Comparison of ENCODE assay signal across 8 mouse cellular contexts in genomic region chr2:75964972-75965371, GRCm38 (mm10). TPM values are rescaled to one million over a fixed set of nuclear protein-coding genes. Genes with fewer than 3 reads are reported as not detected.
DNase-seq lines count a peak whose midpoint lies in the region; ATAC-seq lines count a peak whose summit lies in the region.

No protein-coding gene starts in this region.

- WGBS in embryonic facial prominence, embryonic 11.5 days: 29% methylated on average over 5 of the region's 5 CpGs
- whole genome bisulfite sequencing in heart, embryonic 10.5 days: 23% methylated on average over 5 of the region's 5 CpGs
- WGBS in limb, embryonic 13.5 days: 10% methylated on average over 5 of the region's 5 CpGs
- 26% methylated on average over 5 of the region's 5 CpGs for WGBS in midbrain, embryonic 13.5 days
- WGBS in stomach, embryonic 14.5 days: 24% methylated on average over 5 of the region's 5 CpGs

- H3K4me2 ChIP-seq in embryonic facial prominence, embryonic 11.5 days (ENCODE audit: low read depth, low read length): peak overlapping the region; percentile 22
- peak overlapping the region; percentile 57 for H3K4me2 ChIP-seq in limb, embryonic 13.5 days (replicated peaks)
- H3K4me2 ChIP-seq in midbrain, embryonic 13.5 days (replicated peaks): peak overlapping the region; percentile 19
- peak overlapping the region; percentile 37 for H3K4me2 ChIP-seq in stomach, embryonic 14.5 days (replicated peaks; ENCODE audit: low read depth, low read length)

- peak; percentile 92 for DNase-seq in 416B (ENCODE audit: low read depth)
- peak; percentile 63 for DNase-seq in adrenal gland, adult 8-10 months
- peak; percentile 83 for DNase-seq in embryonic facial prominence, embryonic 11.5 days (ENCODE audit: low spot score)
- DNase-seq in heart, embryonic 10.5 days (ENCODE audit: low spot score): no peak
- peak; percentile 75 for DNase-seq in kidney, adult 9 months

- no peaks in the 10 kb centered on the region for H3K27me3 ChIP-seq in embryonic facial prominence, embryonic 11.5 days (ENCODE audit: control insufficient read depth, insufficient read depth, low read length)
- H3K27me3 ChIP-seq in heart, embryonic 10.5 days (ENCODE audit: insufficient read depth, poor library complexity, severe bottlenecking): 0 out of 2 replicates have a peak, but pooled peaks cover 5% of the 10 kb centered on the region
- peaks cover 14% of the 10 kb centered on the region for H3K27me3 ChIP-seq in limb, embryonic 13.5 days
- H3K27me3 ChIP-seq in midbrain, embryonic 13.5 days: no peaks in the 10 kb centered on the region
- H3K27me3 ChIP-seq in stomach, embryonic 14.5 days (ENCODE audit: control insufficient read depth, insufficient read depth, low read length): no peaks in the 10 kb centered on the region

- no peaks in the 10 kb centered on the region for H3K9me3 ChIP-seq in embryonic facial prominence, embryonic 11.5 days (replicated peaks; ENCODE audit: control insufficient read depth, low read length)
- no peaks in the 10 kb centered on the region for H3K9me3 ChIP-seq in heart, embryonic 10.5 days
- no peaks in the 10 kb centered on the region for H3K9me3 ChIP-seq in limb, embryonic 13.5 days
- no peaks in the 10 kb centered on the region for H3K9me3 ChIP-seq in midbrain, embryonic 13.5 days
- no peaks in the 10 kb centered on the region for H3K9me3 ChIP-seq in stomach, embryonic 14.5 days (ENCODE audit: control insufficient read depth, low read depth, low read length)

- H3K4me3 ChIP-seq in embryonic facial prominence, embryonic 11.5 days (ENCODE audit: low read depth, low read length): no peak overlapping the region
- H3K4me3 ChIP-seq in heart, embryonic 10.5 days: peak overlapping the region; percentile 50
- peak overlapping the region; percentile 8; the same call in 1 of the 2 replicates for H3K4me3 ChIP-seq in limb, embryonic 13.5 days
- no peak overlapping the region for H3K4me3 ChIP-seq in midbrain, embryonic 13.5 days (replicated peaks)
- H3K4me3 ChIP-seq in stomach, embryonic 14.5 days (ENCODE audit: low read depth, low read length): no peak overlapping the region

- no peak overlapping the region for H3K27ac ChIP-seq in embryonic facial prominence, embryonic 11.5 days (replicated peaks; ENCODE audit: low read depth, low read length)
- H3K27ac ChIP-seq in heart, embryonic 10.5 days: peak overlapping the region; percentile 59; the same call in 1 of the 2 replicates
- peak overlapping the region; percentile 78 for H3K27ac ChIP-seq in limb, embryonic 13.5 days
- H3K27ac ChIP-seq in midbrain, embryonic 13.5 days: 0 out of 2 replicates have a peak overlapping the region, but pooled peaks have one; percentile 17
- H3K27ac ChIP-seq in stomach, embryonic 14.5 days (ENCODE audit: low read length): no peak overlapping the region

- no peak overlapping the region for H3K9ac ChIP-seq in embryonic facial prominence, embryonic 11.5 days (replicated peaks; ENCODE audit: low read length)
- H3K9ac ChIP-seq in limb, embryonic 13.5 days: peak overlapping the region; percentile 43; the same call in 1 of the 2 replicates
- H3K9ac ChIP-seq in midbrain, embryonic 13.5 days (replicated peaks): no peak overlapping the region
- no peak overlapping the region for H3K9ac ChIP-seq in stomach, embryonic 14.5 days (replicated peaks; ENCODE audit: low read depth, low read length)

- H3K36me3 ChIP-seq in embryonic facial prominence, embryonic 11.5 days (replicated peaks; ENCODE audit: control insufficient read depth, insufficient read depth, low read depth, low read length): no peaks in the 10 kb centered on the region
- H3K36me3 ChIP-seq in heart, embryonic 10.5 days: no peaks in the 10 kb centered on the region
- no peaks in the 10 kb centered on the region for H3K36me3 ChIP-seq in limb, embryonic 13.5 days
- no peaks in the 10 kb centered on the region for H3K36me3 ChIP-seq in midbrain, embryonic 13.5 days
- H3K36me3 ChIP-seq in stomach, embryonic 14.5 days (ENCODE audit: control insufficient read depth, insufficient read depth, low read length): no peaks in the 10 kb centered on the region

- no peak for ATAC-seq in embryonic facial prominence, embryonic 11.5 days (replicated peaks; ENCODE audit: insufficient number of reproducible peaks, low FRiP score, low TSS enrichment, low read depth)
- ATAC-seq in limb, embryonic 13.5 days (ENCODE audit: low FRiP score, low read depth): no peak
- ATAC-seq in midbrain, embryonic 13.5 days: peak; percentile 66
- ATAC-seq in stomach, embryonic 14.5 days (ENCODE audit: insufficient number of reproducible peaks, insufficient read depth, low FRiP score, low read depth): no peak

- H3K4me1 ChIP-seq in embryonic facial prominence, embryonic 11.5 days (ENCODE audit: control insufficient read depth, insufficient read depth, low read length): peaks cover 3% of the 10 kb centered on the region; the same call in 1 of the 2 replicates
- H3K4me1 ChIP-seq in heart, embryonic 10.5 days: peaks cover 29% of the 10 kb centered on the region
- H3K4me1 ChIP-seq in limb, embryonic 13.5 days: peaks cover 61% of the 10 kb centered on the region
- peaks cover 31% of the 10 kb centered on the region for H3K4me1 ChIP-seq in midbrain, embryonic 13.5 days (replicated peaks)
- H3K4me1 ChIP-seq in stomach, embryonic 14.5 days (ENCODE audit: control insufficient read depth, insufficient read depth, low read length): peaks cover 10% of the 10 kb centered on the region

RNA-seq across cellular contexts. Expression of gene Ttc30a2, which starts 13.0 kb away (rescaled TPM):
- total RNA-seq in adrenal gland, adult 8-10 months (2022): under 1 TPM; 0.20 to 0.59 (median 0.28) TPM
- polyA plus RNA-seq in embryonic facial prominence, embryonic 11.5 days (2014; fragmentation: Nextera tagmentation; extraction: Ambion mirVana): 0.31 and 0.70 TPM in 2 replicates
- polyA plus RNA-seq in heart, embryonic 10.5 days (2016; fragmentation: Nextera tagmentation; extraction: Ambion mirVana): 0.60 and 0.64 TPM in 2 replicates
- 0.37 and 0.42 TPM in 2 replicates for polyA plus RNA-seq in limb, embryonic 13.5 days (2015; fragmentation: Nextera tagmentation; extraction: Ambion mirVana)
- polyA plus RNA-seq in midbrain, embryonic 13.5 days (2015; fragmentation: Nextera tagmentation; extraction: Ambion mirVana): 1.1 and 1.6 TPM in 2 replicates
- polyA plus RNA-seq in stomach, embryonic 14.5 days (2014; fragmentation: Nextera tagmentation; extraction: Ambion mirVana): 0.42 and 0.63 TPM in 2 replicates

RNA-seq across cellular contexts. Expression of gene Ttc30a1, which starts 16.8 kb away (rescaled TPM):
- total RNA-seq in adrenal gland, adult 8-10 months (2022): 1 to 10 TPM; 2.9 to 4.2 (median 4.2) TPM
- polyA plus RNA-seq in embryonic facial prominence, embryonic 11.5 days (2014; fragmentation: Nextera tagmentation; extraction: Ambion mirVana): 11.7 and 13.8 TPM in 2 replicates
- 7.0 and 7.4 TPM in 2 replicates for polyA plus RNA-seq in heart, embryonic 10.5 days (2016; fragmentation: Nextera tagmentation; extraction: Ambion mirVana)
- 8.4 and 9.3 TPM in 2 replicates for polyA plus RNA-seq in limb, embryonic 13.5 days (2015; fragmentation: Nextera tagmentation; extraction: Ambion mirVana)
- polyA plus RNA-seq in midbrain, embryonic 13.5 days (2015; fragmentation: Nextera tagmentation; extraction: Ambion mirVana): 8.5 TPM in 2 replicates
- 7.8 and 8.2 TPM in 2 replicates for polyA plus RNA-seq in stomach, embryonic 14.5 days (2014; fragmentation: Nextera tagmentation; extraction: Ambion mirVana)

RNA-seq across cellular contexts. Expression of gene Ttc30b, which starts 26.6 kb away (rescaled TPM):
- 10 to 100 TPM; 22.0 to 25.8 (median 22.5) TPM for total RNA-seq in adrenal gland, adult 8-10 months (2022)
- polyA plus RNA-seq in embryonic facial prominence, embryonic 11.5 days (2014; fragmentation: Nextera tagmentation; extraction: Ambion mirVana): 8.0 and 9.0 TPM in 2 replicates
- 6.1 and 8.1 TPM in 2 replicates for polyA plus RNA-seq in heart, embryonic 10.5 days (2016; fragmentation: Nextera tagmentation; extraction: Ambion mirVana)
- 10.3 TPM in 2 replicates for polyA plus RNA-seq in limb, embryonic 13.5 days (2015; fragmentation: Nextera tagmentation; extraction: Ambion mirVana)
- 15.3 and 15.7 TPM in 2 replicates for polyA plus RNA-seq in midbrain, embryonic 13.5 days (2015; fragmentation: Nextera tagmentation; extraction: Ambion mirVana)
- polyA plus RNA-seq in stomach, embryonic 14.5 days (2014; fragmentation: Nextera tagmentation; extraction: Ambion mirVana): 13.5 and 15.2 TPM in 2 replicates

Comparison
In these comparisons a context has a peak if more than half of its experiments do, and no peak if none do; other contexts are left out.
1. H3K27ac ChIP-seq: peak in heart, embryonic 10.5 days (single experiment), limb, embryonic 13.5 days (single experiment) and midbrain, embryonic 13.5 days (single experiment); none in embryonic facial prominence, embryonic 11.5 days (single experiment) and stomach, embryonic 14.5 days (single experiment).
2. H3K4me3 ChIP-seq: peak in heart, embryonic 10.5 days (single experiment) and limb, embryonic 13.5 days (single experiment); none in embryonic facial prominence, embryonic 11.5 days (single experiment), midbrain, embryonic 13.5 days (single experiment) and stomach, embryonic 14.5 days (single experiment).
3. Peak in every context shown above with its lines, with median percentiles within 50 percentile points of each other: H3K4me2 ChIP-seq.